Mouse (Mus musculus) forebrain, embryonic 16.5 days (tissue): ENCODE results near the gene Gm16223. TPM values are rescaled to one million over a fixed set of nuclear protein-coding genes. Genes with fewer than 3 reads are reported as not detected.

Source experiments
- ATAC-seq: fragments of 200-750 bp; cut with Nextera tagmentation; 2 replicates; pipeline ENCODE4 v1.8.0; 2017; ENCODE audit warnings: mild to moderate bottlenecking, moderate library complexity
- H3K27ac ChIP-seq: fragments of 300-500 bp; sonication (generic); 2 replicates; pipeline ENCODE4 v1.5.1; 2014; ENCODE audit warnings: low read length, control low read depth
- H3K27me3 ChIP-seq: fragments of 300-500 bp; sonication (generic); replicated peaks from 2 replicates; pipeline ENCODE4 v1.6.1; 2014; ENCODE audit warnings: low read length; ENCODE audit not compliant: control insufficient read depth, insufficient read depth
- H3K36me3 ChIP-seq: fragments of 300-500 bp; sonication (generic); 2 replicates; pipeline ENCODE4 v1.6.1; 2014; ENCODE audit not compliant: control insufficient read depth, insufficient read depth
- H3K4me1 ChIP-seq: fragments of 300-500 bp; sonication (generic); replicated peaks from 2 replicates; pipeline ENCODE4 v1.6.1; 2014; ENCODE audit warnings: low read length; ENCODE audit not compliant: control insufficient read depth, insufficient read depth
- H3K4me2 ChIP-seq: fragments of 300-500 bp; sonication (generic); 2 replicates; pipeline ENCODE4 v1.6.1; 2014; ENCODE audit warnings: mild to moderate bottlenecking, low read length, control low read depth
- H3K4me3 ChIP-seq: fragments of 300-500 bp; sonication (generic); replicated peaks from 2 replicates; pipeline ENCODE4 v1.5.1; 2014; ENCODE audit warnings: mild to moderate bottlenecking, low read length, control low read depth
- H3K9ac ChIP-seq: fragments of 300-500 bp; sonication (generic); replicated peaks from 2 replicates; pipeline ENCODE4 v1.6.1; 2014; ENCODE audit warnings: low read depth, low read length, control low read depth
- H3K9me3 ChIP-seq: fragments of 300-500 bp; sonication (generic); 2 replicates; pipeline ENCODE4 v1.6.1; 2016; ENCODE audit warnings: low read length; ENCODE audit not compliant: control insufficient read depth
- WGBS: fragments of 180-500 bp; shearing (Covaris S2); extraction: QIAGEN DNeasy Blood & Tissue Kit; methylation state at CpG from one replicate; pipeline ENCODE4 v1.1.7; 2014; 5-methylcytosine and 5-hydroxymethylcytosine counted together
- polyA plus RNA-seq: library from polyadenylated mRNA; unstranded; fragments of >200 nt; fragmentation: Nextera tagmentation; extraction: Ambion mirVana; gene quantifications from 2 replicates; pipeline ENCODE4 v1.2.1, GENCODE M21; 2015

Gm16223 gene
- polyA plus RNA-seq, 1 experiment from 2014 or later = not detected

DNA sequence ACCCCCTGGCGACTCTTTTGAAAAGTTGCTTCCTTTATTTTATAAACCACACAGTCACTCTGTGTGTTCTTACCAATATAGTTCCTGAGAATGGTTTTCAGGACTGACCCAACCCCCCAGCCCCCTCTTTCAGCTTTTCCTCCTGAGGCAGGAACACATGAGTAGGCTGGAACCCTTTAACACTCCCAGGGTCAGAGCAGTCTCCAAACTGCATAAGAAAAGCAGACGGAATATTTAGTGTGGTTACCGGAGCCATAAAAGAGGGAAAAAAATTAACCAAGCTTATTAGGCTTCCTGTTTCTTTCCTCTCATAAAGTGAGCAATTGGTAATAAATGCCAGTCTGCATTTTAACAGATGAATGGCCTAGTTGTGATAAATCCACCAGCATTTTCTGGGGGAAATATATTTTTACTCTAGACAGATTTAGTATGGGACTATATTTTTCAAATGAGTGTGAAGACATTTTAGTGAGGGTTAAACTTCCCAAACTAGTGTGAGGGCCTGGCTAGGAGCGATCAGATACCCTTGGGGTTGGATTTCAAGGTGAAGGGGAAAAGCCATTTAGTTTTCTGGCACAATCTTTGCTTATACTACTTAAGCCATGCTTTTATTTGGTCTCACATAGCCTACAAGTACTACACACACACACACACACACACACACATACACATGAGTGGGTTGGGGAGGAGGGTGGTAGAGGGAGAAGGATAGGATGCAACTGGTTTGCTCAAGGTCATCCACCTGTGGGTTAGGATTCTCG, 49.0 kb downstream of the Gm16223 start:
- no peak for ATAC-seq
- no peak overlapping the region for H3K27ac ChIP-seq
- H3K36me3 ChIP-seq = no peaks in the 10 kb centered on the region
- H3K4me1 ChIP-seq = no peaks in the 10 kb centered on the region
- no peaks in the 10 kb centered on the region for H3K9me3 ChIP-seq
- WGBS = 90% methylated on average over 5 of the region's 5 CpGs
- H3K9ac ChIP-seq = no peak overlapping the region
- H3K4me2 ChIP-seq = no peak overlapping the region
- H3K4me3 ChIP-seq = no peak overlapping the region
- H3K27me3 ChIP-seq = no peaks in the 10 kb centered on the region

DNA sequence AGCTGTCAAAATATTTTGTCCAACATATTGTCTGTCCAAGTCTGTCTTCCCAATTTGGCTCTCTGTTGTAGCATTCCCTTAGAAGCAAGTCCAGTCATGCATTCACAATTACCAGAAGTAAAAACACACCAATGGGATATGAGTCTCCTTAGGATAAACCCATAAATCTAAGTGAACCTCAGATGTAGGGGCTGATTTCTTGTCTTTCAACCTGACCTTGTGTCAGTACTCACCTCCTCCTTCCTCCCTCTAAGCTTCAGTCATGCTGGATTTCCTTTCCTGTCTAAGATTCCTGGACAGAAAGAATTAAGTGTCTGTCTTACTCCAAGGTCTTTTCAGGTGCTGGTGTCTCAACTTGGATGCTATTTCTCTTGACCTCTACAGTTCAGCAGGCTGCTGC, 57.8 kb downstream of the Gm16223 start:
- no peak overlapping the region for H3K4me3 ChIP-seq
- no peaks in the 10 kb centered on the region for H3K36me3 ChIP-seq
- no peak overlapping the region for H3K27ac ChIP-seq
- H3K9me3 ChIP-seq = no peaks in the 10 kb centered on the region
- no peaks in the 10 kb centered on the region for H3K27me3 ChIP-seq
- H3K4me2 ChIP-seq = no peak overlapping the region
- no peak for ATAC-seq
- no peaks in the 10 kb centered on the region for H3K4me1 ChIP-seq
- no peak overlapping the region for H3K9ac ChIP-seq

DNA sequence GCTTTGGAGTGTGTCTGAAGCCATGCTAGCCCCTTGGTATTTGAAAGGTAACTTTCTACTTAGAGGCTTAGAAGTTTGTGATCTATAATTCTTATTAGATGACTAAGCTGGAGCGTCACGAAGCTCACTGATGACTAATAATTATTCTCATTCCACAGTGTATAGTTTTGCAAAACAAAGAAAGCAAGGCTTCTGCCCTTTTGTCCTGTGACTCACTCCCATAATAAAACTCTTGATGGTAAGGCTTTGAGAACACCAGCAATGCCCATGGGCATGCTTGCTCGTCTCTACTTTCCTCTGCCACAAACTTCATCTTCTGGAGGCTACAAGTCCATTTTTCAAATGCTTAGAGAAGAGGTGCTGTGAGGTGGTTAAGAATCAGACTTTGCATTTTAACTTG, 87.9 kb downstream of the Gm16223 start:
- ATAC-seq = no peak
- H3K4me2 ChIP-seq = no peak overlapping the region
- 63% methylated on average over 3 of the region's 3 CpGs for WGBS

DNA sequence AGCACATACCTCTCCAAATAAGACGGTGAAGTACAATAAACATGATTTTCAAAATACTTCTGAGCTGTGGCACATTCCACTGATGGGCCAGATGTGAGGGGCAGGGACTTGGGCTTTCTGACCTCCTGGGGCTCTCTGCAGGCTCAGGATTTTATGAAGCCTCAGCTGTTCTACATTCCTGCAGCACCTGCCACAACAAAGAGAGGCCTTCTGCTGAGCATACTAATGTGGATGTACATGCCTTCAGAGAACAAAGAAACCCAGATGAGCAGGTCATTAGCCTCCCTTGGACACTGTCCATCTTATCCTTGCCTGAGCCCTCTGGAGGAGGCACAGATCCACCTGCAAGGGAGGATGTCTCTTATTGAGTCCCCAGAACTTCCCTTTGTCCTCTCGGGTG, 97.0 kb downstream of the Gm16223 start:
- H3K4me3 ChIP-seq = no peak overlapping the region
- H3K27ac ChIP-seq = no peak overlapping the region
- 80% methylated on average over 2 of the region's 2 CpGs for WGBS
- no peaks in the 10 kb centered on the region for H3K4me1 ChIP-seq
- H3K36me3 ChIP-seq = no peaks in the 10 kb centered on the region
- H3K4me2 ChIP-seq = no peak overlapping the region
- no peaks in the 10 kb centered on the region for H3K9me3 ChIP-seq
- no peak for ATAC-seq
- no peak overlapping the region for H3K9ac ChIP-seq
- no peaks in the 10 kb centered on the region for H3K27me3 ChIP-seq

More for the DNA sequence above, 87.9 kb downstream of the Gm16223 start:
- H3K27ac ChIP-seq = no peak overlapping the region
- H3K36me3 ChIP-seq = no peaks in the 10 kb centered on the region
- no peaks in the 10 kb centered on the region for H3K4me1 ChIP-seq
- H3K27me3 ChIP-seq = no peaks in the 10 kb centered on the region
- no peaks in the 10 kb centered on the region for H3K9me3 ChIP-seq
- no peak overlapping the region for H3K4me3 ChIP-seq
- no peak overlapping the region for H3K9ac ChIP-seq

DNA sequence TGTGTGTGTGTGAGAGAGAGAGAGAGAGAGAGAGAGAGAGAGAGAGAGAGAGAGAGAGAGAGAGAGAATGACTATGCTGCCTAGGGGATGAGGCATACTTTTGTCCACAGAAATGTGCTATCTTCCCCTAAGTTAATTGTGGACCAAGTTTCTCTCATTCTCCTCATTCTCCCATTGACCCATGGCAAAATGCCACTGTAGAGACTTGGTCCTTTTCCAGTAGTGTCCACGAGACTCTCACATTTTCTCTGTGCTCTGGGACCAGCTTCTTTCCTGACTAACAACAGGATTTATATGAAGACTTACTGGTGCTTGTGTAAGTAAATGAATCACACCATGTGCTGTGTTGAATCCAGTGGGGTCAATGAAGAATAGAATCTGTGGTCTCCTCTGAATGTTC, 98.6 kb downstream of the Gm16223 start:
- no peak overlapping the region for H3K4me2 ChIP-seq
- no peaks in the 10 kb centered on the region for H3K4me1 ChIP-seq
- H3K36me3 ChIP-seq = no peaks in the 10 kb centered on the region
- H3K9me3 ChIP-seq = no peaks in the 10 kb centered on the region
- no peak overlapping the region for H3K27ac ChIP-seq
- H3K4me3 ChIP-seq = no peak overlapping the region
- no peaks in the 10 kb centered on the region for H3K27me3 ChIP-seq
- WGBS = 67% methylated on average over 1 of the region's 1 CpGs
- ATAC-seq = no peak
- H3K9ac ChIP-seq = no peak overlapping the region

DNA sequence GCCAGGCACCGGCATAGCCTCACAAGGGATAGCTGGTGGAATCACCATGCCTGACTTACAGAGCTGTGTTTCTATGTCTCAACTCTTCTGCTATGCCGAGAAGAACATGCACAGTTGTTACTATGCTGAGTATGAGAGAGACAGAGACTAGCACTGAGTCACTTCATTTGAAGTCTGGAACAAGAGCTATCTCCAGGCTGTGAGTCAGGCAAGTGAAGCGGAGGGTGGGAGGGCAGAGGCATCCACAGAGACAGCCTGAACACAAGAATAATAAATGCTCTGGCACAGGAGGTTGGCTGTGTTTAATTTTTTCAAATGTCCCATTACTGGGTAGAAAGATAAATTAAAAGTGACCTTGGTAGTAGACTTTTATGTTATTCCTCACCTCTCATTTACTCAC, 100.3 kb downstream of the Gm16223 start:
- H3K27me3 ChIP-seq = no peaks in the 10 kb centered on the region
- no peaks in the 10 kb centered on the region for H3K9me3 ChIP-seq
- H3K4me1 ChIP-seq = no peaks in the 10 kb centered on the region
- H3K36me3 ChIP-seq = no peaks in the 10 kb centered on the region
- WGBS = 94% methylated on average over 3 of the region's 3 CpGs
- ATAC-seq = no peak
- no peak overlapping the region for H3K9ac ChIP-seq
- no peak overlapping the region for H3K4me3 ChIP-seq
- H3K27ac ChIP-seq = no peak overlapping the region
- no peak overlapping the region for H3K4me2 ChIP-seq

DNA sequence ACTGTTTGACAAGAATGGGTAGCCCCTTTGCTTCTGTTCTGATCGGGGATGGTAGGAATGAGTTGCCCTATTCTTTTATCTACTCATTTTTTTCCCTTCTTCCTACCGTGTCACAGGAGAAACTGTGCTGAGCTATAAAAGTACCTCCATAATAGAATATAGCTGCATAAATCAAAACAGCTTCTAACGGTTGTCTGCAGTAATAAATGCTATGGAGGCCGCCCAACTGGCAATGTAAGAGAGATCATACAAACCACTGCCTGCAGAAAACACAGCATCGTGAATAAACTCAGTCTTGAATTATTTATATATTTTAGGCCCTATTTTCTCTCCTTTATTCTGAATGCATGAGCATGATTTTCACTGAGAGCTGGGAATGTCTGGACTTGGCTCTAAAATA, 101.0 kb downstream of the Gm16223 start:
- no peak for ATAC-seq
- Histone ChIP-seq H3K27me3 (no peaks in the 10 kb centered on the region), H3K4me1 (no peaks in the 10 kb centered on the region), H3K27ac (no peak overlapping the region), H3K9me3 (no peaks in the 10 kb centered on the region), H3K36me3 (no peaks in the 10 kb centered on the region), H3K4me3 (no peak overlapping the region), H3K4me2 (no peak overlapping the region), H3K9ac (no peak overlapping the region)
- WGBS = 67% methylated on average over 5 of the region's 5 CpGs

DNA sequence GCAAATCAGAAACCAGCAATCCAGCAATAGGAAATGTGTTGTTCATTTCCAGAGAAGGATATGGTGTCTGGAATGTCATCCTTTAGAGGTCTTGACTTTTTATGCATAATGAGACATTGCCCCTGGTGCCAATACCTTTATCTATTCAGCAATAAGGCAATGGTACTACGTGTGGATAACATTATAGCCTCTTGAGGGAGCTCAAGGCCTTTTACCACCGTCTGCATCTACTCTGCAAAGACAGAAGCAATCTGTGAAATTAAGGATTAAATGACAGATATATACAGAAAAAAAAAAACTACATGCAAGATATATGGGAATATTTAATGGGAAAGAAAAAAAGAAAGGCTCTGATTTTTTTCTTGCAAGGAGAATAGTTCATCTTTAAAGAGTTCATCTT, 106.3 kb downstream of the Gm16223 start:
- H3K4me1 ChIP-seq = no peaks in the 10 kb centered on the region
- H3K9ac ChIP-seq = no peak overlapping the region
- H3K36me3 ChIP-seq = no peaks in the 10 kb centered on the region
- H3K4me2 ChIP-seq = no peak overlapping the region
- no peak for ATAC-seq
- H3K27ac ChIP-seq = no peak overlapping the region
- 60% methylated on average over 2 of the region's 2 CpGs for WGBS
- no peak overlapping the region for H3K4me3 ChIP-seq
- no peaks in the 10 kb centered on the region for H3K27me3 ChIP-seq
- H3K9me3 ChIP-seq = no peaks in the 10 kb centered on the region

DNA sequence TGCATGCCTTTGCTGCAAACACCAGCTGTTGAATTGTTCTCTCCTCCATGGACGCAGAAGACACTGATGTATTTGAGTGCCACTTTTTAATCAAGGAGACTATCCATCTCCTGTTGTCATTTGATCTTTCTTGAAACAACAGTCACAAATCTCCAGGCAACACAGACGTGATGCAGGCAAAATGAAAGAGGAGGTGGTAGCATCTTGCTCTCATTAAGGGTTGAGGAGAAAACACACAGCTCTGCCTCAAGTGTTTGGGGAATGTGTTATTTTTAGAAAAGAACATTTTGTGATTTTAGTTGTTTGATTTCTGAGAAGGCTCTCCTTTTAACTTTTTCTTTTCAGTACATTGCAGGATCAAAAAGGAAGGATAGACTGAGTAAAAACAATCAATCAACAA, 107.7 kb downstream of the Gm16223 start:
- WGBS = 71% methylated on average over 2 of the region's 2 CpGs
- Histone ChIP-seq H3K9ac (no peak overlapping the region), H3K27ac (no peak overlapping the region), H3K4me2 (no peak overlapping the region), H3K9me3 (no peaks in the 10 kb centered on the region), H3K4me1 (no peaks in the 10 kb centered on the region), H3K4me3 (no peak overlapping the region), H3K27me3 (no peaks in the 10 kb centered on the region), H3K36me3 (no peaks in the 10 kb centered on the region)
- ATAC-seq = no peak

DNA sequence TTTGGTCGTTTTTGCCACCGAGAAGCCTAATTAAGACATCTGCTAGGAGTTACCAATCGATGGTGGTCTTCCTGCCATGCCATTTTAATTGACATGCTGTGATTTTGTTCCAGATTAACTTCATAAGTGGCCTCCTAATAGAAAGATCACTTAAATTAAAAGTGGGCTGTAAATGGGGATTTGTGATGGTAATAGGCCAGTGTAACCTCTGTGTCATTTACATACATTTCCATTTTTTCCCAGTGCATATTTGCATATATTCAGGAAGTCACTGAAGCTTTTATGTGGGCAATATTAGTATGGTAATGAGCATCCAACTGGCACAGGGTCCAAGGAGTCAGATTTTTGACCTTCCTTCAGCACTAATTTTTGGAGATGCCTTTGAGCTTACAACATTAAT, 130.7 kb downstream of the Gm16223 start:
- no peak overlapping the region for H3K27ac ChIP-seq
- WGBS = 25% methylated on average over 3 of the region's 3 CpGs
- H3K4me3 ChIP-seq = no peak overlapping the region
- H3K9ac ChIP-seq = no peak overlapping the region
- peak; percentile 58 for ATAC-seq
- H3K36me3 ChIP-seq = no peaks in the 10 kb centered on the region
- H3K9me3 ChIP-seq = no peaks in the 10 kb centered on the region
- H3K27me3 ChIP-seq = no peaks in the 10 kb centered on the region
- H3K4me1 ChIP-seq = no peaks in the 10 kb centered on the region
- H3K4me2 ChIP-seq = no peak overlapping the region
